Mouse (Mus musculus) midbrain, postnatal 0 days (tissue): ENCODE results near the gene Sp6. TPM values are rescaled to one million over a fixed set of nuclear protein-coding genes. Genes with fewer than 3 reads are reported as not detected.

Source experiments
- ATAC-seq: fragments of 200-750 bp; cut with Nextera tagmentation; 2 replicates; pipeline ENCODE4 v1.8.0; 2017; ENCODE audit warnings: moderate number of reproducible peaks, mild to moderate bottlenecking, moderate TSS enrichment, moderate library complexity; ENCODE audit not compliant: low FRiP score
- DNase-seq: peaks from one replicate; pipeline ENCODE4 v3.0.0-alpha.2; 2015; ENCODE audit warnings: low spot score
- H3K27ac ChIP-seq: fragments of 300-500 bp; sonication (generic); 2 replicates; pipeline ENCODE4 v1.5.1; 2014; ENCODE audit warnings: low read depth, mild to moderate bottlenecking, low read length, mixed read lengths
- H3K27me3 ChIP-seq: fragments of 300-500 bp; sonication (generic); 2 replicates; pipeline ENCODE4 v1.6.1; 2014; ENCODE audit warnings: low read length, control low read depth, mixed read lengths; ENCODE audit not compliant: insufficient read depth
- H3K36me3 ChIP-seq: fragments of 300-500 bp; sonication (generic); 2 replicates; pipeline ENCODE4 v1.6.1; 2014; ENCODE audit warnings: low read length, control low read depth, mixed read lengths; ENCODE audit not compliant: insufficient read depth
- H3K4me1 ChIP-seq: fragments of 300-500 bp; sonication (generic); 2 replicates; pipeline ENCODE4 v1.6.1; 2014; ENCODE audit warnings: mild to moderate bottlenecking, control low read depth, antibody characterized with exemption, low read length, mixed read lengths; ENCODE audit not compliant: insufficient read depth
- H3K4me2 ChIP-seq: fragments of 300-500 bp; sonication (generic); 2 replicates; pipeline ENCODE4 v1.6.1; 2014; ENCODE audit warnings: low read depth, mild to moderate bottlenecking, low read length, mixed read lengths; ENCODE audit not compliant: poor library complexity, severe bottlenecking
- H3K4me3 ChIP-seq: fragments of 300-500 bp; sonication (generic); 2 replicates; pipeline ENCODE4 v1.5.1; 2014; ENCODE audit warnings: low read depth, mild to moderate bottlenecking, low read length, moderate library complexity
- H3K9ac ChIP-seq: fragments of 300-500 bp; sonication (generic); replicated peaks from 2 replicates; pipeline ENCODE4 v1.6.1; 2014; ENCODE audit warnings: mild to moderate bottlenecking, low read length, moderate library complexity, mixed read lengths; ENCODE audit not compliant: poor library complexity, severe bottlenecking
- H3K9me3 ChIP-seq: fragments of 300-500 bp; sonication (generic); 2 replicates; pipeline ENCODE4 v1.6.1; 2016; ENCODE audit warnings: low read length, control low read depth
- CTCF ChIP-seq: IDR thresholded peaks from 2 replicates; pipeline ENCODE4 v1.5.1; 2016; ENCODE audit warnings: antibody characterized with exemption, mild to moderate bottlenecking
- WGBS: fragments of 180-500 bp; shearing (Covaris S2); extraction: QIAGEN DNeasy Blood & Tissue Kit; methylation state at CpG from one replicate; pipeline ENCODE4 v1.1.7; 2014; 5-methylcytosine and 5-hydroxymethylcytosine counted together
- polyA plus RNA-seq: library from polyadenylated mRNA; unstranded; fragments of >200 nt; fragmentation: Nextera tagmentation; extraction: Ambion mirVana; gene quantifications from 2 replicates; pipeline ENCODE4 v1.2.1, GENCODE M21; 2015
- total RNA-seq: library from RNA; depleted of rRNA; stranded (reverse); fragments of >200 nt; gene quantifications from 2 replicates; pipeline ENCODE4 v1.2.3, GENCODE M21; 2014

Gene Sp6
- total and polyA plus RNA-seq, 2 experiments from 2014 or later: 0.33 to 0.51 TPM

- Histone ChIP-seq H3K9me3 (no peaks in the 10 kb centered on the region), H3K4me2 (peak within 1 kb of the TSS; percentile 83), H3K27me3 (no peaks in the 10 kb centered on the region), H3K9ac (peak within 1 kb of the TSS; percentile 51), H3K36me3 (peaks cover 35% of the 10 kb centered on the region), H3K27ac (peak within 1 kb of the TSS; percentile 28), H3K4me3 (peak within 1 kb of the TSS; percentile 46), H3K4me1 (peaks cover 10% of the 10 kb centered on the region; the same call in 1 of the 2 replicates)
- DNase-seq (peak; percentile 88), ATAC-seq (peak; percentile 83)
- 5% methylated on average over 18 of the region's 18 CpGs for WGBS
- TF ChIP-seq CTCF: peak; percentile 67
These were observed 37.2 kb downstream of the Sp6 start, which contains the start of gene Osbpl7 for GRCm38 (mm10) chr11:97050216-97050943. TSS of gene Osbpl7 (plus strand) at chr11:97050628.

- H3K4me1 ChIP-seq: peaks cover 10% of the 10 kb centered on the region; the same call in 1 of the 2 replicates
- no peak for TF ChIP-seq CTCF
- peak overlapping the region; percentile 46 for H3K4me3 ChIP-seq
- DNase-seq (peak; percentile 48), ATAC-seq (peak; percentile 46)
- H3K9me3 ChIP-seq: no peaks in the 10 kb centered on the region
- WGBS: 16% methylated on average over 13 of the region's 13 CpGs
- peak overlapping the region; percentile 51 for H3K9ac ChIP-seq
- H3K27ac ChIP-seq: peak overlapping the region; percentile 7
- H3K4me2 ChIP-seq: peak overlapping the region; percentile 83
- H3K36me3 ChIP-seq: peaks cover 42% of the 10 kb centered on the region
- H3K27me3 ChIP-seq: no peaks in the 10 kb centered on the region
These were observed 37.9 kb downstream of the Sp6 start for GRCm38 (mm10) chr11:97050944-97051586.

- H3K36me3 ChIP-seq: peaks cover 45% of the 10 kb centered on the region
- WGBS: 37% methylated on average over 11 of the region's 11 CpGs
- H3K27me3 ChIP-seq: no peaks in the 10 kb centered on the region
These were observed 39.0 kb downstream of the Sp6 start for GRCm38 (mm10) chr11:97052219-97052646.

GRCm38 (mm10) chr11:97063274-97063920 lies 50.2 kb downstream of the Sp6 start:
- Histone ChIP-seq H3K9ac (no peak overlapping the region), H3K9me3 (no peaks in the 10 kb centered on the region), H3K4me1 (no peaks in the 10 kb centered on the region), H3K36me3 (peaks cover 40% of the 10 kb centered on the region), H3K27ac (no peak overlapping the region), H3K27me3 (no peaks in the 10 kb centered on the region), H3K4me3 (no peak overlapping the region), H3K4me2 (no peak overlapping the region)
- 13% methylated on average over 9 of the region's 9 CpGs for WGBS
- ATAC-seq (no peak), DNase-seq (peak; percentile 39)
- no peak for TF ChIP-seq CTCF

More at GRCm38 (mm10) chr11:97052219-97052646, 39.0 kb downstream of the Sp6 start:
- Histone ChIP-seq H3K4me3 (no peak overlapping the region), H3K27ac (no peak overlapping the region), H3K4me2 (0 out of 2 replicates have a peak overlapping the region, but pooled peaks have one; percentile 83), H3K9ac (no peak overlapping the region), H3K4me1 (peaks cover 10% of the 10 kb centered on the region; the same call in 1 of the 2 replicates), H3K9me3 (no peaks in the 10 kb centered on the region)
- no peak for TF ChIP-seq CTCF
- DNase-seq (no peak), ATAC-seq (0 out of 2 replicates have a peak, but pooled peaks have one; percentile 27)

- H3K36me3 ChIP-seq: peaks cover 37% of the 10 kb centered on the region
- H3K4me3 ChIP-seq: no peak overlapping the region
- peak; percentile 43; the same call in 1 of the 2 replicates for TF ChIP-seq CTCF
- H3K9me3 ChIP-seq: no peaks in the 10 kb centered on the region
- H3K27ac ChIP-seq: no peak overlapping the region
- H3K4me2 ChIP-seq: no peak overlapping the region
- no peaks in the 10 kb centered on the region for H3K27me3 ChIP-seq
- no peak overlapping the region for H3K9ac ChIP-seq
- DNase-seq: no peak
- H3K4me1 ChIP-seq: no peaks in the 10 kb centered on the region
- WGBS: 92% methylated on average over 3 of the region's 3 CpGs
- ATAC-seq: no peak
These were observed 50.7 kb downstream of the Sp6 start for GRCm38 (mm10) chr11:97063921-97064295.
